Comparison of ENCODE assay signal across 28 mouse cellular contexts in genomic region chr11:49337150-49337832, GRCm38 (mm10). TPM values are rescaled to one million over a fixed set of nuclear protein-coding genes. Genes with fewer than 3 reads are reported as not detected.
"Had no signal": no experiment of that assay in that cellular context is flagged by ENCODE, and none has a peak within 500 bp of the region (broad histone marks: within the 10 kb centered on the region; RNA-seq: fewer than 3 reads in every experiment).

No protein-coding gene starts in this region.

- DNase-seq: kidney, postnatal 10 days; kidney, postnatal 36 days; liver, embryonic 13.5 days; lung, adult 2 months; lung, postnatal 14 days; lung, postnatal 4 days; thymus, adult 18-20 months; thymus, postnatal 36 days had no signal

- H3K27ac ChIP-seq: kidney, embryonic 15.5 days; limb, embryonic 10.5 days; limb, embryonic 13.5 days; liver, embryonic 13.5 days; midbrain, embryonic 12.5 days; midbrain, embryonic 15.5 days; neural tube, embryonic 12.5 days; neural tube, embryonic 15.5 days had no signal

- H3K9ac ChIP-seq: kidney, embryonic 15.5 days; limb, embryonic 13.5 days; liver, embryonic 13.5 days; midbrain, embryonic 12.5 days; midbrain, embryonic 15.5 days; neural tube, embryonic 12.5 days; neural tube, embryonic 15.5 days had no signal

- H3K27me3 ChIP-seq: kidney, embryonic 15.5 days; limb, embryonic 13.5 days; liver, embryonic 13.5 days; midbrain, embryonic 12.5 days; midbrain, embryonic 15.5 days; neural tube, embryonic 12.5 days; neural tube, embryonic 15.5 days had no signal

- H3K4me1 ChIP-seq: kidney, embryonic 15.5 days; limb, embryonic 10.5 days; limb, embryonic 13.5 days; liver, embryonic 13.5 days; midbrain, embryonic 12.5 days; midbrain, embryonic 15.5 days; neural tube, embryonic 12.5 days; neural tube, embryonic 15.5 days had no signal

- H3K4me3 ChIP-seq: kidney, embryonic 15.5 days; limb, embryonic 10.5 days; limb, embryonic 13.5 days; liver, embryonic 13.5 days; midbrain, embryonic 12.5 days; midbrain, embryonic 15.5 days; neural tube, embryonic 12.5 days; neural tube, embryonic 15.5 days had no signal

- ATAC-seq: midbrain, embryonic 15.5 days had no signal

- H3K4me2 ChIP-seq: kidney, embryonic 15.5 days; limb, embryonic 13.5 days; liver, embryonic 13.5 days; midbrain, embryonic 12.5 days; midbrain, embryonic 15.5 days; neural tube, embryonic 12.5 days; neural tube, embryonic 15.5 days had no signal

- H3K9me3 ChIP-seq: kidney, embryonic 15.5 days; limb, embryonic 10.5 days; limb, embryonic 13.5 days; liver, embryonic 13.5 days; midbrain, embryonic 12.5 days; midbrain, embryonic 15.5 days; neural tube, embryonic 12.5 days; neural tube, embryonic 15.5 days had no signal

- H3K36me3 ChIP-seq: kidney, embryonic 15.5 days; limb, embryonic 10.5 days; limb, embryonic 13.5 days; liver, embryonic 13.5 days; midbrain, embryonic 12.5 days; midbrain, embryonic 15.5 days; neural tube, embryonic 12.5 days; neural tube, embryonic 15.5 days had no signal

RNA-seq across cellular contexts. Expression of gene Olfr1390, which starts 2.3 kb away (rescaled TPM):
- total RNA-seq: layer of hippocampus, adult 8-10 months; layer of hippocampus, postnatal 14 days; left cerebral cortex, adult 18-20 months; left cerebral cortex, postnatal 25 days; liver, adult 2 months; megakaryocyte, adult 5-6 weeks had no signal
- polyA plus RNA-seq: kidney, embryonic 15.5 days; limb, embryonic 10.5 days; limb, embryonic 13.5 days; liver, adult 2 months; liver, embryonic 13.5 days; liver, embryonic 16.5 days; lung, adult 2 months; lung, embryonic 16.5 days; midbrain, embryonic 12.5 days; midbrain, embryonic 15.5 days; neural tube, embryonic 12.5 days; neural tube, embryonic 15.5 days; small intestine, adult 2 months; spleen, adult 2 months; stomach, embryonic 16.5 days; testis, adult 2 months; urinary bladder, adult 2 months had no signal

RNA-seq across cellular contexts. Expression of gene Olfr1391, which starts 14.7 kb away (rescaled TPM):
- total RNA-seq: layer of hippocampus, adult 8-10 months; layer of hippocampus, postnatal 14 days; left cerebral cortex, adult 18-20 months; left cerebral cortex, postnatal 25 days; liver, adult 2 months; megakaryocyte, adult 5-6 weeks had no signal
- polyA plus RNA-seq: kidney, embryonic 15.5 days; limb, embryonic 10.5 days; limb, embryonic 13.5 days; liver, adult 2 months; liver, embryonic 13.5 days; liver, embryonic 16.5 days; lung, adult 2 months; lung, embryonic 16.5 days; midbrain, embryonic 12.5 days; midbrain, embryonic 15.5 days; neural tube, embryonic 12.5 days; neural tube, embryonic 15.5 days; small intestine, adult 2 months; spleen, adult 2 months; stomach, embryonic 16.5 days; testis, adult 2 months; urinary bladder, adult 2 months had no signal

RNA-seq across cellular contexts. Expression of gene Olfr10, which starts 32.8 kb away (rescaled TPM):
- total RNA-seq: layer of hippocampus, adult 8-10 months; layer of hippocampus, postnatal 14 days; left cerebral cortex, adult 18-20 months; left cerebral cortex, postnatal 25 days; liver, adult 2 months; megakaryocyte, adult 5-6 weeks had no signal
- polyA plus RNA-seq: kidney, embryonic 15.5 days; limb, embryonic 10.5 days; limb, embryonic 13.5 days; liver, adult 2 months; liver, embryonic 13.5 days; liver, embryonic 16.5 days; lung, adult 2 months; lung, embryonic 16.5 days; midbrain, embryonic 12.5 days; midbrain, embryonic 15.5 days; neural tube, embryonic 12.5 days; neural tube, embryonic 15.5 days; small intestine, adult 2 months; spleen, adult 2 months; stomach, embryonic 16.5 days; testis, adult 2 months; urinary bladder, adult 2 months had no signal

RNA-seq across cellular contexts. Expression of gene Olfr1392, which starts 52.2 kb away (rescaled TPM):
- total RNA-seq: layer of hippocampus, adult 8-10 months; layer of hippocampus, postnatal 14 days; left cerebral cortex, adult 18-20 months; liver, adult 2 months; megakaryocyte, adult 5-6 weeks had no signal
- polyA plus RNA-seq: limb, embryonic 10.5 days; limb, embryonic 13.5 days; liver, embryonic 13.5 days; liver, embryonic 16.5 days; lung, embryonic 16.5 days; neural tube, embryonic 12.5 days; neural tube, embryonic 15.5 days; spleen, adult 2 months had no signal

RNA-seq across cellular contexts. Expression of gene Olfr1393, which starts 59.2 kb away (rescaled TPM):
- total RNA-seq: layer of hippocampus, adult 8-10 months; megakaryocyte, adult 5-6 weeks had no signal
- polyA plus RNA-seq: kidney, embryonic 15.5 days; limb, embryonic 10.5 days; limb, embryonic 13.5 days; liver, embryonic 13.5 days; lung, adult 2 months; midbrain, embryonic 15.5 days; neural tube, embryonic 12.5 days; neural tube, embryonic 15.5 days; stomach, embryonic 16.5 days had no signal
